Mouse (Mus musculus) limb, embryonic 13.5 days (tissue): ENCODE measurements at regions not wholly inside any gene's neighbourhood (a gene's known extent, or its start where the extent isn't known, plus 50 kb on each side); places are given as distances from the start of the nearest gene placed in this dataset.

Experiments used
- ATAC-seq: fragments of 200-750 bp; cut with Nextera tagmentation; 2 replicates; pipeline ENCODE4 v1.8.0; 2017; ENCODE audit warnings: low read depth, moderate number of reproducible peaks, moderate TSS enrichment; ENCODE audit not compliant: low FRiP score
- H3K27ac ChIP-seq: fragments of 300-500 bp; sonication (generic); 2 replicates; pipeline ENCODE4 v1.5.1; 2015; ENCODE audit warnings: inconsistent platforms, mild to moderate bottlenecking, moderate library complexity
- H3K27me3 ChIP-seq: fragments of 300-500 bp; sonication (generic); 2 replicates; pipeline ENCODE4 v1.6.1; 2015; ENCODE audit warnings: mild to moderate bottlenecking, inconsistent platforms
- H3K36me3 ChIP-seq: fragments of 300-500 bp; sonication (generic); 2 replicates; pipeline ENCODE4 v1.6.1; 2015; ENCODE audit warnings: inconsistent platforms, mild to moderate bottlenecking, moderate library complexity
- H3K4me1 ChIP-seq: fragments of 300-500 bp; sonication (generic); 2 replicates; pipeline ENCODE4 v1.6.1; 2015; ENCODE audit warnings: inconsistent platforms
- H3K4me2 ChIP-seq: fragments of 300-500 bp; sonication (generic); replicated peaks from 2 replicates; pipeline ENCODE4 v1.6.1; 2015; ENCODE audit warnings: inconsistent platforms, mild to moderate bottlenecking, moderate library complexity
- H3K4me3 ChIP-seq: fragments of 300-500 bp; sonication (generic); 2 replicates; pipeline ENCODE4 v1.5.1; 2015; ENCODE audit warnings: moderate library complexity, mild to moderate bottlenecking, inconsistent platforms
- H3K9ac ChIP-seq: fragments of 300-500 bp; sonication (generic); 2 replicates; pipeline ENCODE4 v1.6.1; 2015; ENCODE audit warnings: mild to moderate bottlenecking, inconsistent platforms
- H3K9me3 ChIP-seq: fragments of 300-500 bp; sonication (generic); 2 replicates; pipeline ENCODE4 v1.6.1; 2016; ENCODE audit warnings: inconsistent platforms
- WGBS: fragments of 180-500 bp; shearing (Covaris S2); methylation state at CpG from one replicate; pipeline ENCODE4 v1.1.7; 2015; 5-methylcytosine and 5-hydroxymethylcytosine counted together

DNA sequence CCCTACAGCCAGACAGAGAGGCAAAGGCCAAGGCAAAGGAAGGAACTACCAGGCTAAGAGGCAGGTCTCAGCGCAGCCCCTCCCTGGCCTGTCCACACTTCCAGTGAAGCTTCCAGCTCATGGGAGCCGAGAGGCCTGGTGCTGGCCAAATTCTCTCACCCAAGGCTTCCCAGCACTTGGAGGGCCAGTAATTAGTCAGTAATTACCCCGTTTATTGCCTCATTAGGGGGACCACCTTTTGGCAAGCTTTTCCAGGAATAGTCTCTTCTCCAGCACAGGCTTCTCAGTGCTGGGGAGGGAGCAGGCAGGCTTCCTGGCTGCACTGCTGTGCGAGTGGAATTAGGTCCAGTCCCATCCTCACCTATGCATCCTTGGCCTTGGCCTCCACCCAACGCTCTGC is 252.8 kb upstream of the Nxpe4 start:
- 28% methylated on average over 5 of the region's 5 CpGs for WGBS
- ATAC-seq = no peak
- H3K4me1 ChIP-seq = peaks cover 20% of the 10 kb centered on the region

GRCm38 (mm10) chr9:47910501-47910906 is 251.3 kb upstream of the Nxpe4 start:
- H3K9ac ChIP-seq = no peak overlapping the region
- H3K27ac ChIP-seq = no peak overlapping the region
- ATAC-seq = no peak
- no peak overlapping the region for H3K4me2 ChIP-seq
- 50% methylated on average over 6 of the region's 6 CpGs for WGBS
- H3K36me3 ChIP-seq = no peaks in the 10 kb centered on the region
- H3K27me3 ChIP-seq = no peaks in the 10 kb centered on the region
- H3K4me3 ChIP-seq = no peak overlapping the region
- H3K9me3 ChIP-seq = no peaks in the 10 kb centered on the region
- H3K4me1 ChIP-seq = 0 out of 2 replicates have a peak, but pooled peaks cover 8% of the 10 kb centered on the region

More for the DNA sequence above, 252.8 kb upstream of the Nxpe4 start:
- Histone ChIP-seq H3K36me3 (no peaks in the 10 kb centered on the region), H3K4me3 (no peak overlapping the region), H3K9me3 (no peaks in the 10 kb centered on the region), H3K27me3 (no peaks in the 10 kb centered on the region), H3K9ac (no peak overlapping the region), H3K4me2 (no peak overlapping the region), H3K27ac (no peak overlapping the region)

- H3K9ac ChIP-seq = no peak overlapping the region
- H3K4me1 ChIP-seq = 0 out of 2 replicates have a peak, but pooled peaks cover 8% of the 10 kb centered on the region
- 50% methylated on average over 5 of the region's 5 CpGs for WGBS
- H3K4me3 ChIP-seq = no peak overlapping the region
- H3K4me2 ChIP-seq = no peak overlapping the region
- no peak overlapping the region for H3K27ac ChIP-seq
- H3K27me3 ChIP-seq = no peaks in the 10 kb centered on the region
- no peaks in the 10 kb centered on the region for H3K36me3 ChIP-seq
- no peaks in the 10 kb centered on the region for H3K9me3 ChIP-seq
- no peak for ATAC-seq
These were observed 249.0 kb upstream of the Nxpe4 start for GRCm38 (mm10) chr9:47912823-47913222.

DNA sequence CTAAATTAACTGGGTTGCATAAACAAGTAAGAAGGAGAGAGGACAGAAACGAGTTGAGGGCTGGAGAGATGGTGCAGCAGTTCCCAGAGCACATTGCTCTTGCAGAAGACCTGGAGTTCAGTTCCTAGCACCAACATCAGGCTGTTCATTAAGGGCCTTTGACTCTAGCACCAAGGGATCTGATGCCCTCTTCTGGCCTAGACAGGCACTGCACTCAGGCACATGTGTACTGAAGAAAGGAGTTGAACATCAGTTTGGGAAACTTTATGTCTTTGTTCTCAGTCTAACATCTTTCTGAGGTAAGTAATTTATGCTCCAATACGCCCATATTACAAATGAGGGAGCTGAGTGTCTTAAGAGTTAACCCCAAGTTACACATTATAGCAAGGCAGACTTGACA is 226.5 kb upstream of the Nxpe4 start:
- Histone ChIP-seq H3K27ac (no peak overlapping the region), H3K36me3 (no peaks in the 10 kb centered on the region), H3K27me3 (no peaks in the 10 kb centered on the region), H3K4me1 (peaks cover 10% of the 10 kb centered on the region), H3K4me2 (no peak overlapping the region), H3K9me3 (peaks cover 2% of the 10 kb centered on the region; the same call in 1 of the 2 replicates), H3K4me3 (no peak overlapping the region), H3K9ac (no peak overlapping the region)
- 79% methylated on average over 2 of the region's 2 CpGs for WGBS
- ATAC-seq = no peak

GRCm38 (mm10) chr9:47935957-47936457 is 225.8 kb upstream of the Nxpe4 start:
- Histone ChIP-seq H3K4me3 (no peak overlapping the region), H3K27me3 (no peaks in the 10 kb centered on the region), H3K27ac (no peak overlapping the region), H3K36me3 (no peaks in the 10 kb centered on the region), H3K4me2 (no peak overlapping the region), H3K9ac (no peak overlapping the region), H3K4me1 (peaks cover 10% of the 10 kb centered on the region), H3K9me3 (peaks cover 2% of the 10 kb centered on the region; the same call in 1 of the 2 replicates)
- WGBS = 62% methylated on average over 7 of the region's 7 CpGs
- no peak for ATAC-seq

DNA sequence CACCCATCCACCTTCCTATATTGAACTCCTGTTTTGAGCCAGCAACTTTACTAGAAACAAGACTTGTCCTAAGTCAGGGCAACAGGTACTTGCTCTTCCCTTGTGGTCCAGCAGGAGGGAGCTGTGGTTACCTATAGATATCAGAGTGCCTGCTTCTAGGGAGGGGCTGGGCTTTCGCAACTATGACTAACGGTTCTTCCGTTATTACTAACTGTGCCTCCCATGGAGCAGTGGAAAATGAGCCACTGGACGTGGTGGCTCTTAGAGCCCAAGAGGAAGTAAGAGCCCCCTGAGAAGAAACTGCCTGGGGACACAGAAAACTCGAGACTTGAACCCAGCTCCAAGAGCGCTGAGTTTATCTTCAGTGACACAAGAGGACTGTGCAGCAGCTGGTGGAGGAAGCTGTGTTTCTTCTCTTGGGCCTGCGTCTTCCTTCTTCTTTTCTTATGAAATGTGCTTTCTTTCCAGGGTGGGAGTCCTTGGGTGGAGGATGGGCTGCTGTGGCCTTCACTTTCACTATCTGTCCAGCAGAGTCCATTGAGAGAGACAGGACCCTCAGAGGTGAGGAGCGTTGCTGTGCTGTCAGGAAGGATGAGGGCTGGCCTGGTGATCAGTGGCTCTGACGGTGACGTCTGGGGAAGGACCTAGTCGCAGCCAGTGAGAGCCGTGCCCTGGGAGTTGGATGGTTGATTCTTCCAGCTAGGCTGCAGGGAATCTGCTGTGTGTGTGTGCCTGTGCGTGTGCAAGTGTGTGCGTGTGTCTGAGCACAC is 222.7 kb upstream of the Nxpe4 start:
- 76% methylated on average over 14 of the region's 14 CpGs for WGBS
- no peak overlapping the region for H3K4me3 ChIP-seq
- H3K9ac ChIP-seq = no peak overlapping the region
- H3K27me3 ChIP-seq = no peaks in the 10 kb centered on the region
- no peaks in the 10 kb centered on the region for H3K36me3 ChIP-seq
- peaks cover 10% of the 10 kb centered on the region for H3K4me1 ChIP-seq
- H3K4me2 ChIP-seq = no peak overlapping the region
- no peak overlapping the region for H3K27ac ChIP-seq
- peaks cover 2% of the 10 kb centered on the region; the same call in 1 of the 2 replicates for H3K9me3 ChIP-seq
- ATAC-seq = no peak

DNA sequence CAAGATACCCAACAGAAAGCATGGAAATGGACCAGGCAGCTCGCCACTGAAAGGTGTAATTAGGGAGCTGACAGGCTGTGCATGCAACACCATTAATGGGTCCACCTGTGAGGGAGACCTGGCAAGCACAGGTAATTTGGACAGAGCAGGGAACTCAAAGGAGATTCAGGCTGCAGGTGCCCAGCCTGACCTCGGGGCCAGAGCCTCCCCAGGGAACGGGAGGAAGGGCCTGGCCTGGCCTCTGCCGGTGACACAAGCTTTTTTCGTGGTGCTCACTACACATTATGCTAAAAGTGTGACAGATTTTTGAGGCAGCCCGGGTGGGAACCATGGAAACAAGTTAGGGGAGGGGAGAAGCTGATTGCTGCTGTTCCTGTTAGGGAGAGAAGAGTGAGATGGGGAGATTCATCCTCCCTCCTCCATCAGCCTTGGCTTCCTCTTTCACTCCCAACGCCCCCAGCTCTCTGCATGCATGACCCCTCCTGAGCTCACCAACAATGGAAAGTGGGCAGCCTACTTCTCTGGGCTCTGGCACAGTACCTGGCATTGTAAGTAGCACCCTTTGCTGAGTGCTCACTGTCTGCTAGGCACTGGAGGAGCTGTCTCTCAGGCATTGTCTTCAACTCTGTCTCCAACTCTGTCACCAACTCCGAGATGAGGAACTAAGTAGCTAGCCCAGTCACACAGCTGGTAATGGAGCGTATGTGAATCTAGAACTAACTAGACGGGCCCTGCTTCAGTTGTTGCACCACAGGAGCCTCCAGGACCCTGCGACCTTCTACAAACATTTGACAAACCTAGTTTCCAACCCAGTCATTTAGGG is 218.9 kb upstream of the Nxpe4 start:
- no peaks in the 10 kb centered on the region for H3K27me3 ChIP-seq
- H3K4me1 ChIP-seq = peaks cover 4% of the 10 kb centered on the region; the same call in 1 of the 2 replicates
- no peaks in the 10 kb centered on the region for H3K36me3 ChIP-seq
- 59% methylated on average over 11 of the region's 11 CpGs for WGBS
- H3K9ac ChIP-seq = no peak overlapping the region
- H3K4me2 ChIP-seq = no peak overlapping the region
- H3K27ac ChIP-seq = no peak overlapping the region
- ATAC-seq = no peak
- no peaks in the 10 kb centered on the region for H3K9me3 ChIP-seq
- H3K4me3 ChIP-seq = no peak overlapping the region

DNA sequence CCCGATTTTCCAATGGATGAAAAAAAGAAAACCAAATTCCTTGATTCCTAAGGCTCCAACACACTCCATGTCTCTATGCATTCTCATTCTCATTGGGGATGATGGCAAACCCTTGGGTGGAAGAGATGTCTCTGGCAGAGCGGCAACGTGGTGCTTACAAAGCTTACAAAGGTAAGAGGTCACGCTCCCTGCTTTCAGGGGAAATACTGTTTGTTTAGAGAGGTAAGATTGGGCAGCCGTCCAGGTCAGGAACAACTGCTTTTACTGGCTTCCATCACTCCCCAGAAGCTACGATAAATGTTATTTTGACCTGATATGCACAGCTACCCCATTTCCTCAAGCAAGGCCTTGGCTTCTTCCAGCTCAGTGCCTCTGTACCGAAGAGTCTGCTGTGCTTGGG is 215.6 kb upstream of the Nxpe4 start:
- WGBS = 73% methylated on average over 7 of the region's 7 CpGs
- Histone ChIP-seq H3K27me3 (no peaks in the 10 kb centered on the region), H3K4me3 (no peak overlapping the region), H3K9ac (no peak overlapping the region), H3K4me2 (no peak overlapping the region), H3K9me3 (no peaks in the 10 kb centered on the region), H3K27ac (no peak overlapping the region), H3K4me1 (peaks cover 16% of the 10 kb centered on the region), H3K36me3 (no peaks in the 10 kb centered on the region)
- ATAC-seq = no peak

GRCm38 (mm10) chr9:47957881-47958280 is 203.9 kb upstream of the Nxpe4 start:
- Histone ChIP-seq H3K4me3 (no peak overlapping the region), H3K9ac (no peak overlapping the region), H3K27me3 (no peaks in the 10 kb centered on the region), H3K27ac (no peak overlapping the region), H3K9me3 (no peaks in the 10 kb centered on the region), H3K4me1 (peaks cover 25% of the 10 kb centered on the region), H3K36me3 (no peaks in the 10 kb centered on the region), H3K4me2 (no peak overlapping the region)
- 77% methylated on average over 3 of the region's 3 CpGs for WGBS
- no peak for ATAC-seq

DNA sequence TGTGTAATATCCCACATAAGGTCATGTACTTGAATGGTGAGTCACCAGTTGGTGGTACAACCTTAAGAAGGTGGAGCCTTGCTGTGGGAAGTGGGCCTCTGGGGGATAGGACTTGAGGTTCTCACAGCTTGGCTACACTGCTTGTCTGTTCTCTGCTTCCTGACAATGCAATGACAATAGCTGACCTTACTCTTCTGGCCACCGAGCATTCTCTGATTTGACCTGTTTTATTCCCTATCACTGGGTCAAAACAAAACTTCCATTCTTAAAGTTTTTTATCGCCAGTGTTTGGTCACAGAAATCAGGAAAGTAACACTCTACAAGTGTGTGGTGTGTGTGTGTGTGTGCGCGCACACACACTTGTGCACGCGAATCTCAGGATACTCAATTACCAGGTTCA is 203.0 kb upstream of the Nxpe4 start:
- no peaks in the 10 kb centered on the region for H3K9me3 ChIP-seq
- H3K4me1 ChIP-seq = peaks cover 33% of the 10 kb centered on the region
- H3K4me2 ChIP-seq = no peak overlapping the region
- no peak overlapping the region for H3K9ac ChIP-seq
- no peak overlapping the region for H3K27ac ChIP-seq
- H3K27me3 ChIP-seq = no peaks in the 10 kb centered on the region
- H3K4me3 ChIP-seq = no peak overlapping the region
- H3K36me3 ChIP-seq = no peaks in the 10 kb centered on the region
- WGBS = 95% methylated on average over 6 of the region's 6 CpGs
- ATAC-seq = no peak

GRCm38 (mm10) chr9:47961176-47961575 is 200.6 kb upstream of the Nxpe4 start:
- H3K9ac ChIP-seq = no peak overlapping the region
- H3K36me3 ChIP-seq = no peaks in the 10 kb centered on the region
- no peak overlapping the region for H3K4me2 ChIP-seq
- no peak overlapping the region for H3K27ac ChIP-seq
- no peak overlapping the region for H3K4me3 ChIP-seq
- no peaks in the 10 kb centered on the region for H3K9me3 ChIP-seq
- WGBS = 82% methylated on average over 4 of the region's 4 CpGs
- ATAC-seq = no peak
- H3K27me3 ChIP-seq = no peaks in the 10 kb centered on the region
- H3K4me1 ChIP-seq = peaks cover 33% of the 10 kb centered on the region

DNA sequence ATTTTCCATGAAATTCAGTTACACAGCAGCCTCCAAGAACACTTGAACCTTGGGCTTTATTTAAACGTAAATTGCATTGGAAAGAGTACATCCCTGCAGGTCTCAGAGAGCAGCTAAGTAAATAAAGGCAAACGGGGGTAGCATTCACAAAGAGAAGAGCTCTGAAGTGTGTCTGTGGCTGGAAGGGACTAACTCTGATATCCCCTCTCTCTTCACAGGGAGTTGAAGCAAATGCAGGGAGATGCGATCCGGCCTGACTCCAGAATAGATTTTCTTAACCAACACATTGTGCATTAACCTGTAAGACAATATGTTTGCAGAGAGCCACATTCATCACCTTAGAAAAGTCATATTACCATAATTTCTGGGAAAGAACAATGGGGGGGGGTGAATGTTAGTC is 199.7 kb upstream of the Nxpe4 start:
- no peaks in the 10 kb centered on the region for H3K9me3 ChIP-seq
- H3K36me3 ChIP-seq = no peaks in the 10 kb centered on the region
- H3K4me2 ChIP-seq = no peak overlapping the region
- H3K9ac ChIP-seq = no peak overlapping the region
- WGBS = 54% methylated on average over 4 of the region's 4 CpGs
- H3K4me1 ChIP-seq = peaks cover 29% of the 10 kb centered on the region
- H3K27me3 ChIP-seq = no peaks in the 10 kb centered on the region
- H3K27ac ChIP-seq = no peak overlapping the region
- no peak for ATAC-seq
- no peak overlapping the region for H3K4me3 ChIP-seq
